Mouse (Mus musculus) neural tube, embryonic 11.5 days (tissue): Measurements from ENCODE around the gene Ywhag. TPM values are rescaled to one million over a fixed set of nuclear protein-coding genes. Genes with fewer than 3 reads are reported as not detected.

ENCODE experiments used
- ATAC-seq: fragments of 200-750 bp; cut with Nextera tagmentation; 2 replicates; pipeline ENCODE4 v1.8.0; 2017; ENCODE audit warnings: moderate number of reproducible peaks, mild to moderate bottlenecking, moderate TSS enrichment, moderate library complexity; ENCODE audit not compliant: insufficient read depth, low FRiP score, low TSS enrichment
- DNase-seq: peaks from one replicate; pipeline ENCODE4 v3.0.0-alpha.2; 2015; ENCODE audit warnings: low spot score
- H3K27ac ChIP-seq: fragments of 300-500 bp; sonication (generic); 2 replicates; pipeline ENCODE4 v1.5.1; 2014; ENCODE audit warnings: low read depth, mild to moderate bottlenecking, low read length
- H3K27me3 ChIP-seq: fragments of 300-500 bp; sonication (generic); 2 replicates; pipeline ENCODE4 v1.6.1; 2014; ENCODE audit warnings: mild to moderate bottlenecking, low read length, mixed read lengths; ENCODE audit not compliant: control insufficient read depth, insufficient read depth
- H3K36me3 ChIP-seq: fragments of 300-500 bp; sonication (generic); 2 replicates; pipeline ENCODE4 v1.6.1; 2014; ENCODE audit warnings: mild to moderate bottlenecking, low read length, moderate library complexity, mixed read lengths; ENCODE audit not compliant: control insufficient read depth, insufficient read depth
- H3K4me1 ChIP-seq: fragments of 300-500 bp; sonication (generic); 2 replicates; pipeline ENCODE4 v1.6.1; 2014; ENCODE audit warnings: low read length, mixed read lengths; ENCODE audit not compliant: control insufficient read depth, insufficient read depth
- H3K4me2 ChIP-seq: fragments of 300-500 bp; sonication (generic); 2 replicates; pipeline ENCODE4 v1.6.1; 2014; ENCODE audit warnings: low read depth, mild to moderate bottlenecking, moderate library complexity
- H3K4me3 ChIP-seq: fragments of 300-500 bp; sonication (generic); 2 replicates; pipeline ENCODE4 v1.5.1; 2014; ENCODE audit warnings: low read depth, low read length
- H3K9ac ChIP-seq: fragments of 300-500 bp; sonication (generic); 2 replicates; pipeline ENCODE4 v1.6.1; 2014; ENCODE audit warnings: mild to moderate bottlenecking, low read length
- H3K9me3 ChIP-seq: fragments of 300-500 bp; sonication (generic); 2 replicates; pipeline ENCODE4 v1.6.1; 2016; ENCODE audit warnings: low read length; ENCODE audit not compliant: control insufficient read depth
- WGBS: fragments of 180-500 bp; shearing (Covaris S2); extraction: QIAGEN DNeasy Blood & Tissue Kit; methylation state at CpG from one replicate; pipeline ENCODE4 v1.1.7; 2014; 5-methylcytosine and 5-hydroxymethylcytosine counted together
- polyA plus RNA-seq: library from polyadenylated mRNA; unstranded; fragments of >200 nt; fragmentation: Nextera tagmentation; extraction: Ambion mirVana; gene quantifications from 2 replicates; pipeline ENCODE4 v1.2.1, GENCODE M21; 2014

Gene Ywhag
- polyA plus RNA-seq, 1 experiment from 2014 or later: 196 TPM

DNA sequence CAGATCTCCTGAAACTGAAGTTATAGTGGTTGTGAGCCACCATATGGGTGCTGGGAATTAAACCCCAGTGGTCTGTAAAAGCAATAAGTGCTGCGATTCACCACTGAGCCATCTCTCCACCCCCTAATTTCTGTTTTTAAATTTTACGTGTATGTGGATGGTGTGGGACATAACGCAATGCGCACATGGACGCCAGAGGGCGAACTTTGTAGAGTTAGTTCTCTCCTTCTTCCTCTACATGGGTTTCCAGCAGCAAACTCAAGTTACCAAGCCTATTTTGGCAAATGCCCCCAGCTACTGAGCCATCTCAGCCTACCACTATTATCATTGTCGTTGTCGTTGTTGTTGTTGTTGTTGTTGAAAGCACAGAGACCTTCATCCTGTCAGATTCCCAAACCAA is 57.2 kb downstream of the Ywhag start:
- no peaks in the 10 kb centered on the region for H3K4me1 ChIP-seq
- peak overlapping the region; percentile 45 for H3K4me2 ChIP-seq
- H3K27ac ChIP-seq: no peak overlapping the region
- peaks cover 4% of the 10 kb centered on the region for H3K27me3 ChIP-seq
- no peak overlapping the region for H3K4me3 ChIP-seq
- no peak for ATAC-seq
- no peak overlapping the region for H3K9ac ChIP-seq
- WGBS: 25% methylated on average over 8 of the region's 8 CpGs
- no peaks in the 10 kb centered on the region for H3K9me3 ChIP-seq
- no peaks in the 10 kb centered on the region for H3K36me3 ChIP-seq
- DNase-seq: peak; percentile 73

DNA sequence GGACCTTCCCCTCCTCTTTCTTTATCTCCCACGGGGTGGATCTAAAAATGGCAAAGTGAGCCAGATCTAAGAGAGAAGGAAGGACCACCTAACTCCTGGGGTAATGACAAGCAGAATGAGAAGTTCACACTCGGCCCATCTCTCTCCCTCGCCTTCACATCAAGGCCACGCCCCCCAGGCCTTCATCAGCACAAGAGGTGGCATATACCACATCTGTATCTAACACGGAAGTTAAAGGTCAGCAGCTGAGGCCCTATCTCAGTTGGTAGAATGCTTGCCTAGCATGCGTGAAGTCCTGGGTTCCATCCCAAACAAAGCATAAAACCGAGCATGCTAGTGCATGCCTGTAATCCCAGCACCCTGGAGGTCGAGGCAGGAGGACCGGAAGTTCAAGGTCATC is 60.7 kb downstream of the Ywhag start:
- Histone ChIP-seq H3K9me3 (no peaks in the 10 kb centered on the region), H3K9ac (no peak overlapping the region), H3K4me1 (no peaks in the 10 kb centered on the region), H3K27me3 (peaks cover 30% of the 10 kb centered on the region), H3K27ac (no peak overlapping the region), H3K4me2 (no peak overlapping the region), H3K36me3 (no peaks in the 10 kb centered on the region), H3K4me3 (no peak overlapping the region)
- no peak for DNase-seq
- ATAC-seq: no peak
- WGBS: 70% methylated on average over 9 of the region's 9 CpGs

DNA sequence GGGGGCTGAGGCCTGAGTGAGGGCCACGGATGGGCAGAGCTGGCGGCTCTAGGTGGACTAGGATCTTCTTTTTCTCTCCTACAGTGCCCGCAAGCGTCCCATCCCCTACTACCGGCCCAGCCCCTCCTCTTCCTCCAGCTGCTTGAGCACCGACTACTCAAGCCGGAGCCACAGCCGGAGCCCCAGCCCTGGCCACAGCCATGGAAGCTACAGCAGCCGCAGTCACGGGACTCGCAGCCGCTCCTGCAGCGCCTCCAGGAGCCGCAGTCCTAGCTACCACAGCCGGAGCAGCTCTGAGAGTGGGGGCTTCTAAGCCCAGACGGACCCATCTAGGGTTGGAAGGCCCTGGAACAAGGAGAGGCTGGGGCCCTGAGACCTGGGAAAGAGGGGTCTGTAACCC is 61.4 kb downstream of the Ywhag start:
- peaks cover 7% of the 10 kb centered on the region for H3K4me1 ChIP-seq
- 15% methylated on average over 16 of the region's 16 CpGs for WGBS
- peaks cover 38% of the 10 kb centered on the region for H3K27me3 ChIP-seq
- no peak overlapping the region for H3K9ac ChIP-seq
- no peak overlapping the region for H3K4me2 ChIP-seq
- no peak overlapping the region for H3K4me3 ChIP-seq
- H3K36me3 ChIP-seq: no peaks in the 10 kb centered on the region
- H3K9me3 ChIP-seq: no peaks in the 10 kb centered on the region
- H3K27ac ChIP-seq: no peak overlapping the region
- ATAC-seq: no peak
- DNase-seq: no peak

DNA sequence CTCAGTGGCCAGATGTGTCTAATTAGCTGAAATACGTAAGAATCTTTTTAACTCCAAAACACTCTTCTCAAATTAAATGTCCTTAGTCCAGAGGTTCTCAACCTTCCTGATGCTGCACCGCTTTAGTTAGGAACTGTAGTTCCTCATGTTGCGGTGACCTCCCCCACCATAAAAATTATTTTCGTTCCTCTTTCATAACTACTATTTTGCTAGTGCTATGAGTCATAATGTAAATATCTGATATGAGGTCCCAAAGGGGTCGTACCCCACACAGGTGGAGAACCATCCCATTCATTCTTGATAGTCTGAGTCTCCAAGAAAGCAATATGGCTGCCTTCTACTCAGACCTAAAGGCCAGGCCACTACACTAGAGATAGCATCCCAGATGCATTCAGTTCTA is 63.9 kb downstream of the Ywhag start:
- H3K9me3 ChIP-seq: no peaks in the 10 kb centered on the region
- peaks cover 50% of the 10 kb centered on the region for H3K27me3 ChIP-seq
- 90% methylated on average over 5 of the region's 5 CpGs for WGBS
- no peak for ATAC-seq
- no peaks in the 10 kb centered on the region for H3K36me3 ChIP-seq
- no peak overlapping the region for H3K9ac ChIP-seq
- H3K4me1 ChIP-seq: peaks cover 11% of the 10 kb centered on the region
- H3K4me2 ChIP-seq: no peak overlapping the region
- H3K27ac ChIP-seq: no peak overlapping the region
- H3K4me3 ChIP-seq: no peak overlapping the region
- DNase-seq: no peak

DNA sequence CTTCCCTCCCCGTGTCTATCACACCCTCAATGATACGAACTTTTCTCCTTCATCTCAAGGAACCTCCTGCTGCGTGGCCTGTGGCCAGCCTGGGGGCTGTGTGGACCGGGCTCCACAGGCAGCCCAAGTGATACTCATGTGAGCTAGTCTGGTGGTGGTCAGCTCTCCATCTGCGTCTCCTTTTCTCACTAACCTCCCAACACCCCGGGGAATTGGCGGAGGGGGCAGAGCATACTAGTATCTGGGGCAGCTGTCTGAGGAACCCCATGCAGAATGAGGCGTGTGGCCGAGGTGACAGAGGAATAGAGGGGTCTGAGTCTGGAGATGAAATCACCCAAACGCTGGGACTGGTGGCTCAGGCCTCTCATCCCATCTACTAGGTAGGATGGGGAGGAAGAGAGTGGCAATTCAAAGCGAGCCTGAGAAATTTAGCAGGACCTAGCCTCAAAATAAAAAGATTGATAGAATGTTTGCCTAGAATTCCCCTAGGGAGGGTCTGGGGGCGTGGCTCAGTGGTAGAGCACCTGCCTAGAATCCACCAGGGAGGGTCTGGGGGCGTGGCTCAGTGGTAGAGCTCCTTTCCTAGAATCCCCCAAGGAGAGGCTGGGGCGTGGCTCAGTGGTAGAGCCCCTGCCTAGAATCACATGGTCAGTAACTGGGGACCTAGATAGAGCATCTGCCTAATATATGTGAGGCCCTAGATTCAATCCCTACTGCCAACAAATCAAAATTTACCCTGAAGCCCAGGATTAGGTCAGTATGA is 64.6 kb downstream of the Ywhag start:
- Histone ChIP-seq H3K9ac (no peak overlapping the region), H3K4me3 (no peak overlapping the region), H3K4me2 (no peak overlapping the region), H3K4me1 (peaks cover 11% of the 10 kb centered on the region), H3K36me3 (no peaks in the 10 kb centered on the region), H3K9me3 (no peaks in the 10 kb centered on the region), H3K27me3 (peaks cover 50% of the 10 kb centered on the region), H3K27ac (no peak overlapping the region)
- 66% methylated on average over 14 of the region's 14 CpGs for WGBS
- ATAC-seq: no peak
- no peak for DNase-seq

DNA sequence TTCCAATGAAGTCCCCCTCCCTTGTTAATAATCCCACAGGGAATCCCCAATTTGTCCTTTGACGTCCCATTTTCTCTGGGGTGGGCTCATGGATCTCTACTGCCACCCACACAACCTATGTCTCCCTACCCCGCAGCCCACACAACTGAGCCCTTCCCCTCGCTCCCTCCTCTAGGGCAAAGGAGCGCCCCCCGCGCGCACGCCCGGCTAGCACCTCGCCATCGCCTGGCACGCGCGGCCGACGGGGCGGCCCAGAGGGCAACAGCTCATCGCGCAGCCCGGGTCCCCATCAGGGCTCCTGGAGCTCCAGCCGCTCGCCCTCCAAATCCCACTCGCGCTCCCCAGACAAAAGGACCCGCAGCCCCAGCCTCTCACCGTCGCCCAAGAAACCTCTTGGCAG is 65.8 kb downstream of the Ywhag start:
- H3K27me3 ChIP-seq: peaks cover 50% of the 10 kb centered on the region
- no peak for ATAC-seq
- no peaks in the 10 kb centered on the region for H3K36me3 ChIP-seq
- peak overlapping the region; percentile 42; the same call in 1 of the 2 replicates for H3K4me3 ChIP-seq
- H3K4me1 ChIP-seq: peaks cover 11% of the 10 kb centered on the region
- no peak for DNase-seq
- no peak overlapping the region for H3K9ac ChIP-seq
- no peaks in the 10 kb centered on the region for H3K9me3 ChIP-seq
- WGBS: 3% methylated on average over 27 of the region's 27 CpGs
- peak overlapping the region; percentile 74 for H3K4me2 ChIP-seq
- H3K27ac ChIP-seq: no peak overlapping the region

DNA sequence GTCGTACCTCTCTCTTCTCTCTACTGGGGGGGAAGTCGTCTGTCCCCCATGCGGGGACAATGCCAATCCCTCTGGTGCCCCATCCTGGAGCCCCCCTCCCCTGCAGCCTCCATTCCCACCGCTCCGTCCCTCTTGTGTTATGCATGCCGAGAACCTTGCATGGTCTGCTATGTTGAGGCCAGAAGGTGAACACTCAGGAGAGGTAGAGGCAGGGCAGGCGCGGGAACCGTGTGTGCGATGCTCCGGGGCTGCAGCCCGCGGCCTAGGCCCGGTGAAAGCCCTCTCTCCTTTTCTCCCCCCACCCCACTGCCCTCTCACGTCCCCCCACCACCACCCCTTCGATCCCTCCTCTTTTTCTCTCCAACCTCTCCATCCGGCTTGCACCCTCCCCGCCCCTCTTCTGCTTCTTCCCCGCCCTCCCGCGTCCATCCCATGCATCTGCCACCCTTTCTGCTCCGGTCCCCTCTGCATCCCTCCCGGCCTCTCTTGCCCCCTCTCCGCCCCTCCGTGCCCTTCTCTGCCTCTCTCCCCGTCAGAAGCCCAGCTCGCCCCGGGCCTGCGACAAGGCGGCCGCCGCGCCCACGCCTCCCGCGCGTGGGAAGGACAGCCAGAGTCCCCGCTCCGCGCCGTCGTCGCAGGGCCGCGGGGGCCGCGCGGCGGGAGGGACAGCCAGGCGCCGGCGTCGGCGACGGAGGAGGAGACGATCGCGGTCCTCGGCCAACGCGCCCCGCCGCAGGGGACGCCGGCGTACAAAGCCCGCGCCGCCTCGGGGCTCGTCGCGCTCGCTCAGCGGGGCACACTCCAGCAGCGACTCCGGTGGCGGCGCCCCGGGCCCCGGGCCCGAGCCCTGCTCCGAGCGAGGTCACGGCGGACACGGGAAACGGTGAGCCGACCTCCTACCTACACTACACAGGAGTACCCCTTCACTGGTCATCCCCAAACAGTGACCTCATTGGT is 66.5 kb downstream of the Ywhag start:
- Histone ChIP-seq H3K27me3 (peaks cover 47% of the 10 kb centered on the region), H3K4me2 (peak overlapping the region; percentile 74), H3K36me3 (no peaks in the 10 kb centered on the region), H3K27ac (no peak overlapping the region), H3K9ac (peak overlapping the region; percentile 61), H3K9me3 (no peaks in the 10 kb centered on the region), H3K4me1 (peaks cover 11% of the 10 kb centered on the region), H3K4me3 (peak overlapping the region; percentile 42)
- under 1% methylated on average over 87 of the region's 89 CpGs for WGBS
- DNase-seq (peak; percentile 55), ATAC-seq (peak; percentile 57)

DNA sequence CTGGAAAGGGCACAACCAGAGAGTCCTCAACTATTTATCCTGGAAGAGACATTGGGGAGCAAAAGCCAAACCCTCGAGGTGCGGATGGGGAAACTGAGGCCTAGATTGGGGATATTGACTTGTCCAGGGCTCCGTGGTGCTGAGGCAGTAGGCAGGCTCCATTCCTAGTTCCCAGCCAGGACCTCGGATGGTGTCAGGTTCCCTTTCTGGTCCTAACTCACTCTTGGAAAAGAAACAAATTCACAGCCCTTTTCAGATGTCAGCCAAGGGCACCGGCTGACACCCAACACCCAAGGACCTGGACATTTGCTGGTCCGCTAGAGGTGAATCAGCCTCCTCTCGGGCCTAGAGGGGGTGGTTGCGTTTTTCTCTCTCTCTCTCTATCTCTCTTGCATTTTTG is 67.8 kb downstream of the Ywhag start:
- H3K9me3 ChIP-seq: no peaks in the 10 kb centered on the region
- peaks cover 44% of the 10 kb centered on the region for H3K27me3 ChIP-seq
- no peaks in the 10 kb centered on the region for H3K36me3 ChIP-seq
- H3K27ac ChIP-seq: no peak overlapping the region
- peaks cover 11% of the 10 kb centered on the region for H3K4me1 ChIP-seq
- H3K4me3 ChIP-seq: no peak overlapping the region
- no peak for ATAC-seq
- no peak overlapping the region for H3K4me2 ChIP-seq
- no peak overlapping the region for H3K9ac ChIP-seq
- no peak for DNase-seq
- WGBS: 30% methylated on average over 8 of the region's 8 CpGs
